Mouse (Mus musculus): ENCODE measurements around the gene Psme3. TPM values are rescaled to one million over a fixed set of nuclear protein-coding genes. Genes with fewer than 3 reads are reported as not detected.

Gene Psme3
- polyA plus RNA-seq, 1 experiment from 2014 or later: 107 TPM

DNA sequence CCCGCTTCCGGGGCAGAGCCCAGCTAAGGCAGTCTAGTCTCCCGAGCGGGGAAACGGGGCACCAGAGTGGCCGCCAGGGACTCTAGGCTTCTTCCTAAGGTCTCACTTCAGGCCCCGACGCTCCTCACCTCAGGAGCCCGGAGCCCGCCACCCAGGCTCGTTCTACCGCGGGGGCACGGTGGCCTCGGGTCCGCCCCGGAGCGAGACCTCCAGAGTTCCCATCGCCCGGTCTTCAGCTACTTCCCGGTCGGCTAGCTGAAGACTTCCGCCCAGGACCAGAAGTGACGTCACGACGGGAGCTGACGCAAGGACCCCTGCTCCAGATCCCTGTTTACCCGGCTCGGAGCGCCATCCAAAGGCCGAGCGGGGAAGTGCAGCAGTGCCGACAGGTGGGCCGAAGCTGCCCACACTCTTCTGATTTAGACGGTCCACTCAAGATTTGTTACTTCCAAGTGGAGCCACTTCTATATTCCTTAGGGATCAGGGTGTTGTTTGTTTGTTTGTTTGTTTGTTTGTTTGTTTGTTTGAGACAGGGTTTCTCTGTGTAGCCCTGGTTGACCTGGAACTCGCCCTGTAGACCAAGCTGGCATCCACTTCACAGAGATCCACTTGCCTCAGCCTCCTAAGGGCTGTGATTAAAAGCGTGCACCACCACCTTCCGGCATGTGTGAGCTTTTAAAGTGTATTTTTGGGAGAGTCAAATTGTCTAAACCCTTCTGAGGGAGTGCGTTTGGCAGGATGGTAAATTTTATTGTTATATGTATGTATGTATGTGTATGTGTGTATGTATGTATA, 13.8 kb upstream of the Psme3 start, which contains the start of gene Becn1:
Gene Becn1 (minus strand): TSS at position 283 of the 795 bp plus-strand sequence.
- peak within 1 kb of the TSS; percentile 78 for H3K4me2 ChIP-seq (ENCODE audit: low read length)
- no peaks in the 10 kb centered on the region for H3K9me3 ChIP-seq (replicated peaks; ENCODE audit: control insufficient read depth, low read length, poor library complexity, severe bottlenecking)
- WGBS: 6% methylated on average over 38 of the region's 39 CpGs
- H3K4me1 ChIP-seq (ENCODE audit: control insufficient read depth, insufficient read depth, low read length): peaks cover 14% of the 10 kb centered on the region
- no peaks in the 10 kb centered on the region for H3K27me3 ChIP-seq (ENCODE audit: control insufficient read depth, insufficient read depth, low read depth, low read length)
- peak within 1 kb of the TSS; percentile 81 for H3K9ac ChIP-seq (ENCODE audit: low read depth, low read length)
- H3K36me3 ChIP-seq (ENCODE audit: control insufficient read depth, insufficient read depth, low read length): 0 out of 2 replicates have a peak, but pooled peaks cover 4% of the 10 kb centered on the region
- H3K27ac ChIP-seq (ENCODE audit: low read length): peak within 1 kb of the TSS; percentile 36
- H3K4me3 ChIP-seq (ENCODE audit: low read depth, low read length): peak within 1 kb of the TSS; percentile 66
- ATAC-seq: peak; percentile 95

- Histone ChIP-seq H3K9me3 (replicated peaks; ENCODE audit: control insufficient read depth, low read length, poor library complexity, severe bottlenecking) (no peaks in the 10 kb centered on the region), H3K4me2 (ENCODE audit: low read length) (no peak overlapping the region), H3K27ac (ENCODE audit: low read length) (no peak overlapping the region), H3K4me3 (ENCODE audit: low read depth, low read length) (no peak overlapping the region), H3K4me1 (ENCODE audit: control insufficient read depth, insufficient read depth, low read length) (no peaks in the 10 kb centered on the region), H3K27me3 (ENCODE audit: control insufficient read depth, insufficient read depth, low read depth, low read length) (no peaks in the 10 kb centered on the region), H3K9ac (ENCODE audit: low read depth, low read length) (no peak overlapping the region), H3K36me3 (ENCODE audit: control insufficient read depth, insufficient read depth, low read length) (no peaks in the 10 kb centered on the region)
- WGBS: 27% methylated on average over 5 of the region's 5 CpGs
- no peak for ATAC-seq
Measured at GRCm38 (mm10) chr11:101307744-101308143, 8.3 kb upstream of the Psme3 start.

GRCm38 (mm10) chr11:101311083-101311482, 4.9 kb upstream of the Psme3 start:
- no peak overlapping the region for H3K9ac ChIP-seq (ENCODE audit: low read depth, low read length)
- H3K36me3 ChIP-seq (ENCODE audit: control insufficient read depth, insufficient read depth, low read length): no peaks in the 10 kb centered on the region
- H3K27me3 ChIP-seq (ENCODE audit: control insufficient read depth, insufficient read depth, low read depth, low read length): no peaks in the 10 kb centered on the region
- H3K9me3 ChIP-seq (replicated peaks; ENCODE audit: control insufficient read depth, low read length, poor library complexity, severe bottlenecking): no peaks in the 10 kb centered on the region
- no peak overlapping the region for H3K27ac ChIP-seq (ENCODE audit: low read length)
- no peaks in the 10 kb centered on the region; the same call in 1 of the 2 replicates for H3K4me1 ChIP-seq (ENCODE audit: control insufficient read depth, insufficient read depth, low read length)
- no peak for ATAC-seq
- no peak overlapping the region for H3K4me2 ChIP-seq (ENCODE audit: low read length)
- WGBS: 88% methylated on average over 3 of the region's 3 CpGs
- no peak overlapping the region for H3K4me3 ChIP-seq (ENCODE audit: low read depth, low read length)

DNA sequence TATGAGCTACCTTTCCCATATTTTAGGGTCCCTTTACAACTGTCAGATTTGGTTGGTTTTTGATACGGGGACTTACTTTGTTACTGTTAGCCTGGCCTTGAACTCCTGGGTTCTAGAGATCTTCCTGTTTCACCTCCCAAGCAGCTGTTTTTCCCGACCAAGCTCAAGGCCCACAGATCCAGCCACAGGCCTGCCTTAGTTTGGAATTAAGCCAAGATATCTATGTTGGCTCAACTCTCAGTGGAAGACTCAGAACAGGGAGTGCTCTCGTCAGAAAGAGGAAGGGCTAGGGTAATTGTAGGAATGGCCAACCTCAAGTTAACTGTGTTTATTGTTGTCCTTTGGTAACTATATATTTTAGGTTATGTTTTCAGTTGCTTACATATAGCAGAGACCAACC, 3.9 kb upstream of the Psme3 start:
- no peaks in the 10 kb centered on the region for H3K27me3 ChIP-seq (ENCODE audit: control insufficient read depth, insufficient read depth, low read depth, low read length)
- H3K4me3 ChIP-seq (ENCODE audit: low read depth, low read length): no peak overlapping the region
- no peak overlapping the region for H3K27ac ChIP-seq (ENCODE audit: low read length)
- no peak overlapping the region for H3K9ac ChIP-seq (ENCODE audit: low read depth, low read length)
- 68% methylated on average over 3 of the region's 3 CpGs for WGBS
- no peaks in the 10 kb centered on the region for H3K36me3 ChIP-seq (ENCODE audit: control insufficient read depth, insufficient read depth, low read length)
- ATAC-seq: no peak
- H3K4me1 ChIP-seq (ENCODE audit: control insufficient read depth, insufficient read depth, low read length): peaks cover 5% of the 10 kb centered on the region
- no peaks in the 10 kb centered on the region for H3K9me3 ChIP-seq (replicated peaks; ENCODE audit: control insufficient read depth, low read length, poor library complexity, severe bottlenecking)
- no peak overlapping the region for H3K4me2 ChIP-seq (ENCODE audit: low read length)

GRCm38 (mm10) chr11:101314567-101314966, 1.4 kb upstream of the Psme3 start:
- Histone ChIP-seq H3K27ac (ENCODE audit: low read length) (no peak overlapping the region), H3K9me3 (replicated peaks; ENCODE audit: control insufficient read depth, low read length, poor library complexity, severe bottlenecking) (no peaks in the 10 kb centered on the region), H3K27me3 (ENCODE audit: control insufficient read depth, insufficient read depth, low read depth, low read length) (no peaks in the 10 kb centered on the region), H3K36me3 (ENCODE audit: control insufficient read depth, insufficient read depth, low read length) (peaks cover 3% of the 10 kb centered on the region), H3K9ac (ENCODE audit: low read depth, low read length) (no peak overlapping the region), H3K4me1 (ENCODE audit: control insufficient read depth, insufficient read depth, low read length) (peaks cover 16% of the 10 kb centered on the region), H3K4me2 (ENCODE audit: low read length) (no peak overlapping the region), H3K4me3 (ENCODE audit: low read depth, low read length) (no peak overlapping the region)
- ATAC-seq: no peak
- WGBS: 97% methylated on average over 1 of the region's 1 CpGs

DNA sequence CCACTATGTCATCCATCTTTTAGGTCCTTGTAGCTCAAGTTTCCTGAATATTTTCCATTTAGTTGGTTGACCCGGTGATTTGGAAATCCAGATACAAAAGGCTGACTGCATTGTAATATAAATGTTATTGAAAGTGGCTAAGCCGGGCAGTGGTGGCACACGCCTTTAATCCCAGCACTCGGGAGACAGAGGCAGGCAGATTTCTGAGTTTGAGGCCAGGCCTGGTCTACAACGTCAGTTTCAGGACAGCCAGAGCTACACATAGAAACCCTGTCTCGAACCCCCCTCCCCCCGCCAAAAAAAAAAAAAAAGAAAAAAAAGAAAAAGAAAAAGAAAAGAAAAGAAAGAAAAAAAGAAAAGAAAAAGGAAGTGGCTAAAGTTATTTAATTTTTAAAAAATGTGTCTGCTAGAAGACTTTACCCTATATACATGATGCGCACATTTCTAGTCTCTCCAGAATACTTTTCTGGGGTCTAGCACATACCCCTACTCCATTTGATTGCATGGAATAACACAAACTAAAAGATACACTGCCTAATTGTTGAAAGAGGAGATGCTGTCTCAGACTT, 847 bp upstream of the Psme3 start:
- WGBS: 79% methylated on average over 8 of the region's 8 CpGs
- ATAC-seq: 0 out of 2 replicates have a peak, but pooled peaks have one; percentile 44

DNA sequence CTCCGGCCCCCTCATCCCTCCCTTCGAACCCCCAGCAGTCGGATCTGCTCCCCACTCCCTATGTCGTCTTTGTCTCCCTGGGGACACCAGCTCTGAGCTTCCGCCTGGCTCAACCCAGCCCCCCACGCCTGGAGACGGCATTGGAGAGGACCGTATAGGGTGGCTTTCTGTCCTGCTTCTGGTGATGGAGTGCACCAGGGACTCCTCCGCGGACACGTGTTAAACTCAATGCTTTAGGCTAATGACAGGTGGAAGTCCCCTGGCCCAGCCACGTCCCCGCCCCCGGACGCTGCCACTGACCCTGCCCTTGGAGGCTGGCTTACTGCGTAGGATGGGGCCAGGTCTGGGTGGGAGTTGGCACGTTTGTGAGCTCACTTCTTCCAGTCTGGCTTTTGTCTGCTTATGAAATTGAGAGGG, 496 bp downstream of the Psme3 start:
- peak; percentile 77 for ATAC-seq
- Histone ChIP-seq H3K4me2 (ENCODE audit: low read length) (peak overlapping the region; percentile 96), H3K4me3 (ENCODE audit: low read depth, low read length) (peak overlapping the region; percentile 83), H3K27ac (ENCODE audit: low read length) (peak overlapping the region; percentile 88), H3K9me3 (replicated peaks; ENCODE audit: control insufficient read depth, low read length, poor library complexity, severe bottlenecking) (no peaks in the 10 kb centered on the region), H3K4me1 (ENCODE audit: control insufficient read depth, insufficient read depth, low read length) (peaks cover 16% of the 10 kb centered on the region), H3K36me3 (ENCODE audit: control insufficient read depth, insufficient read depth, low read length) (peaks cover 13% of the 10 kb centered on the region), H3K27me3 (ENCODE audit: control insufficient read depth, insufficient read depth, low read depth, low read length) (no peaks in the 10 kb centered on the region), H3K9ac (ENCODE audit: low read depth, low read length) (peak overlapping the region; percentile 88)
- WGBS: under 1% methylated on average over 17 of the region's 17 CpGs

More for the DNA sequence above, 847 bp upstream of the Psme3 start:
- H3K36me3 ChIP-seq (ENCODE audit: control insufficient read depth, insufficient read depth, low read length): peaks cover 8% of the 10 kb centered on the region
- H3K27ac ChIP-seq (ENCODE audit: low read length): peak overlapping the region; percentile 88
- no peaks in the 10 kb centered on the region for H3K9me3 ChIP-seq (replicated peaks; ENCODE audit: control insufficient read depth, low read length, poor library complexity, severe bottlenecking)
- H3K4me3 ChIP-seq (ENCODE audit: low read depth, low read length): peak overlapping the region; percentile 83
- peaks cover 16% of the 10 kb centered on the region for H3K4me1 ChIP-seq (ENCODE audit: control insufficient read depth, insufficient read depth, low read length)
- no peaks in the 10 kb centered on the region for H3K27me3 ChIP-seq (ENCODE audit: control insufficient read depth, insufficient read depth, low read depth, low read length)
- peak overlapping the region; percentile 76 for H3K4me2 ChIP-seq (ENCODE audit: low read length)
- peak overlapping the region; percentile 88 for H3K9ac ChIP-seq (ENCODE audit: low read depth, low read length)

DNA sequence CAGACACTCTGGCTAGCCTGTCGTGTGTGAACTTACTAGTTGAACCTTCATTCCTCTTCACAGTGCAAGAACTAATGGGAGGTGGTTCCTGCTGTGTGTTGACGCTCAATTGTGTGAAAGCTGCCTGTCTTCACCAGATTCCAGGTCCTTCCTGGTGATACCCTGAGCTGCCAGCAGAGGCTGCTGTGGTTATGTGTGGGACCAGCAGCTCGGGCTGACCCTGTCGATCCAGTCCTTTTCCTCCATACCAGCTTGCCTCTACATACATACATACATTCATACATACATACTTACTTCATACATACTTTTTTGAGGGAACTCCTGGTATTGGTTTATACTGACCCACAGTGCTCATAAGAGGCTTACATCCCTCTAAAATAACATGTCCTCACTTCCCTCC, 7.6 kb downstream of the Psme3 start:
- H3K36me3 ChIP-seq (ENCODE audit: control insufficient read depth, insufficient read depth, low read length): peaks cover 35% of the 10 kb centered on the region
- no peak overlapping the region for H3K9ac ChIP-seq (ENCODE audit: low read depth, low read length)
- 9% methylated on average over 4 of the region's 4 CpGs for whole genome bisulfite sequencing
- H3K27me3 ChIP-seq (ENCODE audit: control insufficient read depth, insufficient read depth, low read depth, low read length): no peaks in the 10 kb centered on the region
- H3K4me1 ChIP-seq (ENCODE audit: control insufficient read depth, insufficient read depth, low read length): no peaks in the 10 kb centered on the region
- H3K4me2 ChIP-seq (ENCODE audit: low read length): no peak overlapping the region
- no peaks in the 10 kb centered on the region for H3K9me3 ChIP-seq (replicated peaks; ENCODE audit: control insufficient read depth, low read length, poor library complexity, severe bottlenecking)
- H3K27ac ChIP-seq (ENCODE audit: low read length): no peak overlapping the region
- no peak overlapping the region for H3K4me3 ChIP-seq (ENCODE audit: low read depth, low read length)
- ATAC-seq: no peak

DNA sequence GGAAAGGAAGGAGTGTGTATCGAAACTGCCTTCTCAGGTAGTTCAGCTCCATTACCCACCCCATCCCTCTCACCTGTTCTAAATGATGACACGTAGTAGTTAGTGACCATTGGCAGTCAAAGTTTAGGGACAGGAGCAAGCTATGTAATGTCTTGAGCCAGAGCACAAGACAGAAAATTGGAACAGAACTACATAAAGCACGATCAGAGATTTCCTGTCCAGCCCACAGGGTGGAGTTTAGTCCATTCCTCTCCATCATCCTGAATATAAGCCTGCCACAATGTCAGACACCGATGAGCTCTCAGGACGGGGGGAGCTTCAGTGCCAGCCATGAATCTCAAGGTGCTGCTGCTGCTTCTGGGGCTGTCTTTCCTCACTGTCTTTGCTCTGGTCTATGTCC, 8.8 kb downstream of the Psme3 start, which contains the start of gene Aoc2:
Gene Aoc2 (plus strand): TSS at position 301 of the 400 bp plus-strand sequence.
- H3K27me3 ChIP-seq (ENCODE audit: control insufficient read depth, insufficient read depth, low read depth, low read length): no peaks in the 10 kb centered on the region
- H3K9ac ChIP-seq (ENCODE audit: low read depth, low read length): no peak within 1 kb of the TSS
- no peaks in the 10 kb centered on the region for H3K4me1 ChIP-seq (ENCODE audit: control insufficient read depth, insufficient read depth, low read length)
- no peaks in the 10 kb centered on the region for H3K9me3 ChIP-seq (replicated peaks; ENCODE audit: control insufficient read depth, low read length, poor library complexity, severe bottlenecking)
- H3K4me3 ChIP-seq (ENCODE audit: low read depth, low read length): no peak within 1 kb of the TSS
- no peak for ATAC-seq
- H3K27ac ChIP-seq (ENCODE audit: low read length): no peak within 1 kb of the TSS
- WGBS: 98% methylated on average over 5 of the region's 5 CpGs
- no peak within 1 kb of the TSS for H3K4me2 ChIP-seq (ENCODE audit: low read length)
- H3K36me3 ChIP-seq (ENCODE audit: control insufficient read depth, insufficient read depth, low read length): peaks cover 31% of the 10 kb centered on the region

Data from midbrain, embryonic 16.5 days (tissue).